17 mouse cellular contexts compared by ENCODE assay signal in genomic region chr1:36615188-36615587, GRCm38 (mm10). TPM values are rescaled to one million over a fixed set of nuclear protein-coding genes. Genes with fewer than 3 reads are reported as not detected.
DNase-seq lines count a peak whose midpoint lies in the region; ATAC-seq and TF ChIP-seq lines count a peak whose summit lies in the region.
"Had no signal": no experiment of that assay in that cellular context is flagged by ENCODE, and none has a peak within 500 bp of the region (broad histone marks: within the 10 kb centered on the region; RNA-seq: fewer than 3 reads in every experiment).

No protein-coding gene starts in this region.

- H3K4me1 ChIP-seq in forebrain, embryonic 15.5 days, result peaks cover 15% of the 10 kb centered on the region
- H3K4me1 ChIP-seq in forebrain, embryonic 11.5 days (replicated peaks; ENCODE audit: control insufficient read depth, insufficient read depth, low read length), result no peaks in the 10 kb centered on the region
- no peaks in the 10 kb centered on the region for H3K4me1 ChIP-seq in hindbrain, postnatal 0 days (ENCODE audit: insufficient read depth, low read length)
- peaks cover 4% of the 10 kb centered on the region for H3K4me1 ChIP-seq in hindbrain, embryonic 12.5 days
- H3K4me1 ChIP-seq in midbrain, embryonic 14.5 days (ENCODE audit: control insufficient read depth, insufficient read depth, low read length), result no peaks in the 10 kb centered on the region
- H3K4me1 ChIP-seq in midbrain, embryonic 15.5 days, result peaks cover 9% of the 10 kb centered on the region

- no peaks in the 10 kb centered on the region for H3K36me3 ChIP-seq in forebrain, embryonic 15.5 days
- no peaks in the 10 kb centered on the region for H3K36me3 ChIP-seq in forebrain, embryonic 11.5 days (ENCODE audit: control insufficient read depth, insufficient read depth, low read length)
- no peaks in the 10 kb centered on the region for H3K36me3 ChIP-seq in hindbrain, postnatal 0 days (ENCODE audit: insufficient read depth, low read length)
- no peaks in the 10 kb centered on the region for H3K36me3 ChIP-seq in hindbrain, embryonic 12.5 days
- H3K36me3 ChIP-seq in midbrain, embryonic 14.5 days (ENCODE audit: control insufficient read depth, insufficient read depth, low read length), result no peaks in the 10 kb centered on the region
- H3K36me3 ChIP-seq in midbrain, embryonic 15.5 days (replicated peaks), result no peaks in the 10 kb centered on the region
- H3K36me3 ChIP-seq: embryonic facial prominence, embryonic 12.5 days; hindbrain, embryonic 15.5 days had no signal

- H3K27ac ChIP-seq in forebrain, embryonic 15.5 days (replicated peaks), result peak overlapping the region; percentile 29; the same call in 1 of the 2 replicates
- H3K27ac ChIP-seq in forebrain, embryonic 11.5 days (ENCODE audit: low read depth, low read length), result no peak overlapping the region
- H3K27ac ChIP-seq in hindbrain, postnatal 0 days, result no peak overlapping the region
- no peak overlapping the region for H3K27ac ChIP-seq in hindbrain, embryonic 12.5 days
- no peak overlapping the region for H3K27ac ChIP-seq in midbrain, embryonic 14.5 days (replicated peaks; ENCODE audit: low read depth, low read length)
- no peak overlapping the region for H3K27ac ChIP-seq in midbrain, embryonic 15.5 days
- H3K27ac ChIP-seq: embryonic facial prominence, embryonic 12.5 days; hindbrain, embryonic 15.5 days had no signal

- H3K9me3 ChIP-seq in forebrain, embryonic 15.5 days, result no peaks in the 10 kb centered on the region
- H3K9me3 ChIP-seq in forebrain, embryonic 11.5 days (ENCODE audit: control insufficient read depth, low read length), result no peaks in the 10 kb centered on the region
- H3K9me3 ChIP-seq in hindbrain, postnatal 0 days (ENCODE audit: low read length), result no peaks in the 10 kb centered on the region
- no peaks in the 10 kb centered on the region for H3K9me3 ChIP-seq in hindbrain, embryonic 12.5 days (replicated peaks)
- H3K9me3 ChIP-seq in midbrain, embryonic 14.5 days (ENCODE audit: control insufficient read depth, low read length), result no peaks in the 10 kb centered on the region
- H3K9me3 ChIP-seq in midbrain, embryonic 15.5 days, result no peaks in the 10 kb centered on the region
- H3K9me3 ChIP-seq: embryonic facial prominence, embryonic 12.5 days; hindbrain, embryonic 15.5 days had no signal

- H3K4me2 ChIP-seq in forebrain, embryonic 15.5 days (replicated peaks), result no peak overlapping the region
- no peak overlapping the region for H3K4me2 ChIP-seq in forebrain, embryonic 11.5 days (ENCODE audit: low read depth, low read length, severe bottlenecking)
- H3K4me2 ChIP-seq in hindbrain, postnatal 0 days (ENCODE audit: low read depth, low read length), result no peak overlapping the region
- H3K4me2 ChIP-seq in hindbrain, embryonic 12.5 days (replicated peaks), result no peak overlapping the region
- H3K4me2 ChIP-seq in midbrain, embryonic 14.5 days (ENCODE audit: low read length), result no peak overlapping the region
- H3K4me2 ChIP-seq in midbrain, embryonic 15.5 days, result no peak overlapping the region
- H3K4me2 ChIP-seq: embryonic facial prominence, embryonic 12.5 days; hindbrain, embryonic 15.5 days had no signal

- no peak overlapping the region for H3K4me3 ChIP-seq in forebrain, embryonic 15.5 days
- H3K4me3 ChIP-seq in forebrain, embryonic 11.5 days (ENCODE audit: low read depth, low read length), result no peak overlapping the region
- no peak overlapping the region for H3K4me3 ChIP-seq in hindbrain, postnatal 0 days (ENCODE audit: low read length)
- no peak overlapping the region for H3K4me3 ChIP-seq in hindbrain, embryonic 12.5 days
- no peak overlapping the region for H3K4me3 ChIP-seq in midbrain, embryonic 14.5 days (replicated peaks; ENCODE audit: low read depth, low read length)
- H3K4me3 ChIP-seq in midbrain, embryonic 15.5 days, result no peak overlapping the region
- H3K4me3 ChIP-seq: embryonic facial prominence, embryonic 12.5 days; hindbrain, embryonic 15.5 days had no signal

- WGBS in forebrain, embryonic 15.5 days, result 62% methylated on average over 8 of the region's 8 CpGs
- 91% methylated on average over 8 of the region's 8 CpGs for WGBS in forebrain, embryonic 11.5 days
- 56% methylated on average over 8 of the region's 8 CpGs for WGBS in hindbrain, postnatal 0 days
- 88% methylated on average over 8 of the region's 8 CpGs for WGBS in hindbrain, embryonic 12.5 days
- 76% methylated on average over 8 of the region's 8 CpGs for WGBS in midbrain, embryonic 14.5 days
- WGBS in midbrain, embryonic 15.5 days, result 75% methylated on average over 8 of the region's 8 CpGs

- no peaks in the 10 kb centered on the region for H3K27me3 ChIP-seq in forebrain, embryonic 15.5 days
- no peaks in the 10 kb centered on the region for H3K27me3 ChIP-seq in forebrain, embryonic 11.5 days (ENCODE audit: control insufficient read depth, insufficient read depth, low read length)
- H3K27me3 ChIP-seq in hindbrain, postnatal 0 days (ENCODE audit: insufficient read depth, low read length), result no peaks in the 10 kb centered on the region
- no peaks in the 10 kb centered on the region for H3K27me3 ChIP-seq in hindbrain, embryonic 12.5 days
- no peaks in the 10 kb centered on the region for H3K27me3 ChIP-seq in midbrain, embryonic 14.5 days (ENCODE audit: control insufficient read depth, insufficient read depth, low read length)
- H3K27me3 ChIP-seq in midbrain, embryonic 15.5 days (replicated peaks), result no peaks in the 10 kb centered on the region
- H3K27me3 ChIP-seq: embryonic facial prominence, embryonic 12.5 days; hindbrain, embryonic 15.5 days had no signal

- TF ChIP-seq CTCF in hindbrain, postnatal 0 days (IDR thresholded peaks at IDR 0.05; ENCODE audit: low read depth), result no peak

- H3K9ac ChIP-seq in forebrain, embryonic 15.5 days (replicated peaks), result no peak overlapping the region
- no peak overlapping the region for H3K9ac ChIP-seq in forebrain, embryonic 11.5 days (ENCODE audit: low read length)
- H3K9ac ChIP-seq in hindbrain, postnatal 0 days (replicated peaks; ENCODE audit: low read length), result no peak overlapping the region
- H3K9ac ChIP-seq in hindbrain, embryonic 12.5 days, result no peak overlapping the region
- no peak overlapping the region for H3K9ac ChIP-seq in midbrain, embryonic 14.5 days (replicated peaks; ENCODE audit: low read length)
- H3K9ac ChIP-seq in midbrain, embryonic 15.5 days, result no peak overlapping the region
- H3K9ac ChIP-seq: embryonic facial prominence, embryonic 12.5 days; hindbrain, embryonic 15.5 days had no signal

- no peak for ATAC-seq in forebrain, embryonic 15.5 days (replicated peaks)
- no peak for ATAC-seq in forebrain, embryonic 11.5 days (replicated peaks; ENCODE audit: low FRiP score)
- ATAC-seq in hindbrain, postnatal 0 days, result no peak
- ATAC-seq in hindbrain, embryonic 12.5 days (ENCODE audit: low FRiP score), result no peak
- ATAC-seq in midbrain, embryonic 14.5 days (ENCODE audit: low FRiP score, low TSS enrichment), result no peak
- no peak for ATAC-seq in midbrain, embryonic 15.5 days (replicated peaks)
- ATAC-seq: intestine, embryonic 16.5 days had no signal

- no peak for DNase-seq in forebrain, embryonic 11.5 days (ENCODE audit: low spot score)
- DNase-seq in hindbrain, postnatal 0 days (ENCODE audit: low spot score), result peak; percentile 64
- peak; percentile 41 for DNase-seq in midbrain, embryonic 14.5 days
- peak; percentile 51 for DNase-seq in right cerebral cortex, postnatal 4 days
- DNase-seq in spleen, adult 18-20 months, result no peak
- DNase-seq: adrenal gland, postnatal 36 days; cerebellum, adult 8-10 months; gastrocnemius, postnatal 36 days; liver; lung, postnatal 10 days had no signal

RNA-seq across cellular contexts. Expression of gene Sema4c, which starts 57.0 kb away (rescaled TPM):
- polyA plus RNA-seq in forebrain, embryonic 15.5 days (2015; fragmentation: Nextera tagmentation; extraction: Ambion mirVana), result 38.2 and 38.6 TPM in 2 replicates
- polyA plus RNA-seq in forebrain, embryonic 11.5 days (2014; fragmentation: Nextera tagmentation; extraction: Ambion mirVana), result 2.9 and 3.3 TPM in 2 replicates
- total RNA-seq in hindbrain, postnatal 0 days (2014; rRNA removed), result 32.3 and 40.5 TPM in 2 replicates
- polyA plus RNA-seq in hindbrain, postnatal 0 days (2015; fragmentation: Nextera tagmentation; extraction: Ambion mirVana), result 14.4 and 14.7 TPM in 2 replicates
- polyA plus RNA-seq in hindbrain, embryonic 12.5 days (2016; fragmentation: Nextera tagmentation; extraction: Ambion mirVana), result 33.4 and 35.6 TPM in 2 replicates
- polyA plus RNA-seq in midbrain, embryonic 14.5 days (2014; fragmentation: Nextera tagmentation; extraction: Ambion mirVana), result 4.7 and 8.7 TPM in 2 replicates
- 34.3 and 37.4 TPM in 2 replicates for polyA plus RNA-seq in midbrain, embryonic 15.5 days (2015; fragmentation: Nextera tagmentation; extraction: Ambion mirVana)
- total RNA-seq: neutrophil, adult 5-6 weeks had no signal

Comparison
In these comparisons a context has a peak if more than half of its experiments do, and no peak if none do; other contexts are left out.
1. DNase-seq: peak in hindbrain, postnatal 0 days (single experiment), midbrain, embryonic 14.5 days (single experiment) and right cerebral cortex, postnatal 4 days (single experiment); none in forebrain, embryonic 11.5 days (single experiment) and spleen, adult 18-20 months (0 of 2).